Mouse (Mus musculus): ENCODE measurements around the gene Gm10490. TPM values are rescaled to one million over a fixed set of nuclear protein-coding genes. Genes with fewer than 3 reads are reported as not detected.

Gm10490 gene
- polyA plus RNA-seq, 1 experiment from 2014 or later: not detected

DNA sequence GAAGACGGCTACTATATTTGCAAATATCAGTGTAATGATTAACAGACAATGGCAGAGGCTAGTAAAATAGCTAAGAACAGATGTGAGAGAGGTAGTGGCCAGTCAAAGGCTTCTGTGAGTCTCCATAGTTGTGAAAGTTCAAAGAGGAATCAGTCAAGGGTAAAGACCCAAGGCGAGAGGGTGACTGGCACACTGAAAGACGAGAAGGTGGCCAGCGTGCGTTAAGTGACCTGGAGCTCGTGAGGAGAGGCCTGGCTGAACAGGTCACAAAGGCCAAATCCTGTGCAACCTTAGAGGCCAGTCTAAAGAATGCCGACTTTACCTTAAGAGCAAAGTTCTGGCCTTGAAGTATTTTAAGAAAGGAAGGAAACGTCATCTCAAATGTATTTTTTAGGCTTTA, 36.3 kb downstream of the Gm10490 start:
- H3K9me3 ChIP-seq (ENCODE audit: control insufficient read depth, low read length): no peaks in the 10 kb centered on the region
- H3K27ac ChIP-seq (ENCODE audit: low read depth, low read length): no peak overlapping the region
- no peak overlapping the region for H3K4me3 ChIP-seq (ENCODE audit: low read length)
- no peak overlapping the region for H3K9ac ChIP-seq (ENCODE audit: low read depth, low read length)
- H3K36me3 ChIP-seq (ENCODE audit: control insufficient read depth, insufficient read depth, low read length): no peaks in the 10 kb centered on the region; the same call in 1 of the 2 replicates
- H3K4me2 ChIP-seq (replicated peaks; ENCODE audit: low read depth, low read length): no peak overlapping the region
- WGBS: 54% methylated on average over 8 of the region's 8 CpGs
- no peak for ATAC-seq (ENCODE audit: low FRiP score, low TSS enrichment)
- no peaks in the 10 kb centered on the region for H3K27me3 ChIP-seq (ENCODE audit: control insufficient read depth, insufficient read depth, low read length)
- no peaks in the 10 kb centered on the region for H3K4me1 ChIP-seq (ENCODE audit: control insufficient read depth, insufficient read depth, low read length)

GRCm38 (mm10) chrX:7947108-7947899, 38.0 kb downstream of the Gm10490 start, which contains the start of gene Hdac6:
Hdac6 (minus strand) TSS chrX:7947889.
- H3K4me3 ChIP-seq (ENCODE audit: low read length): peak within 1 kb of the TSS; percentile 49
- 32% methylated on average over 35 of the region's 37 CpGs for WGBS
- H3K27ac ChIP-seq (ENCODE audit: low read depth, low read length): peak within 1 kb of the TSS; percentile 2; the same call in 1 of the 2 replicates

DNA sequence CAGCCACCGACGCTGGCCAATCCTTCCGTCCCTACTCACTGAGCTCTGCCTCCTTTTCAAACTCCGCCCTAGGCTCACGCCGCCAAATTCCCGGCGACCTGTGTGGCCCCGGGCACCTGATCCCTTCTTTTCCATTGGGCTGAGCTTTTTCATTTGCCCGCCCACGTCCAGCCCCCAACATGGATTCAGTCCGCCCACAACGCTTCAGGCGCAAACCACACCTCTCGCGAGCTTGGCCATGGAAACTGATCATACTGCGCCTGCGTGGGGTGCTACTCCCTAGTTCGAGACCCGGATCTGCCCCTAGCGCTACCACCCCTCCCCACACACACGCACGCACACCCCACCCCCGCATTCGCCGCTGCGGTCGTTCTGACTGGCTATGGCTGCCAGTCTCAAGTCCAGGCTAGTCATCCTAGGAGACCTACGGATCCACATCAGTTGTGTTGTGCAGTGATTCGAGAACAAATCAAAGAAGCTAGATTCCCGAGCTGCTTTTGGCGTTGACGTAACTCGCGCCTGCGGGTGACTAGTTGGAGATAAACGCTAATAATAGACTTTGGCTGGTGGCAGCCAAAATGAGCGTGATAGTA, 38.7 kb downstream of the Gm10490 start:
- 19% methylated on average over 38 of the region's 38 CpGs for WGBS
- ATAC-seq (ENCODE audit: low FRiP score, low TSS enrichment): peak; percentile 98
- Histone ChIP-seq H3K27ac (ENCODE audit: low read depth, low read length) (no peak overlapping the region), H3K4me2 (replicated peaks; ENCODE audit: low read depth, low read length) (peak overlapping the region; percentile 47), H3K4me3 (ENCODE audit: low read length) (peak overlapping the region; percentile 49), H3K36me3 (ENCODE audit: control insufficient read depth, insufficient read depth, low read length) (no peaks in the 10 kb centered on the region), H3K9ac (ENCODE audit: low read depth, low read length) (peak overlapping the region; percentile 58), H3K27me3 (ENCODE audit: control insufficient read depth, insufficient read depth, low read length) (no peaks in the 10 kb centered on the region), H3K4me1 (ENCODE audit: control insufficient read depth, insufficient read depth, low read length) (no peaks in the 10 kb centered on the region), H3K9me3 (ENCODE audit: control insufficient read depth, low read length) (no peaks in the 10 kb centered on the region)

More at GRCm38 (mm10) chrX:7947108-7947899, 38.0 kb downstream of the Gm10490 start, which contains the start of gene Hdac6:
- peak within 1 kb of the TSS; percentile 47 for H3K4me2 ChIP-seq (replicated peaks; ENCODE audit: low read depth, low read length)
- no peaks in the 10 kb centered on the region for H3K27me3 ChIP-seq (ENCODE audit: control insufficient read depth, insufficient read depth, low read length)
- no peaks in the 10 kb centered on the region for H3K9me3 ChIP-seq (ENCODE audit: control insufficient read depth, low read length)
- H3K9ac ChIP-seq (ENCODE audit: low read depth, low read length): peak within 1 kb of the TSS; percentile 58
- no peaks in the 10 kb centered on the region for H3K4me1 ChIP-seq (ENCODE audit: control insufficient read depth, insufficient read depth, low read length)
- ATAC-seq (ENCODE audit: low FRiP score, low TSS enrichment): peak; percentile 53
- no peaks in the 10 kb centered on the region for H3K36me3 ChIP-seq (ENCODE audit: control insufficient read depth, insufficient read depth, low read length)

- Histone ChIP-seq H3K27ac (ENCODE audit: low read depth, low read length) (no peak overlapping the region), H3K9me3 (ENCODE audit: control insufficient read depth, low read length) (no peaks in the 10 kb centered on the region), H3K36me3 (ENCODE audit: control insufficient read depth, insufficient read depth, low read length) (no peaks in the 10 kb centered on the region), H3K4me1 (ENCODE audit: control insufficient read depth, insufficient read depth, low read length) (no peaks in the 10 kb centered on the region), H3K9ac (ENCODE audit: low read depth, low read length) (no peak overlapping the region), H3K27me3 (ENCODE audit: control insufficient read depth, insufficient read depth, low read length) (no peaks in the 10 kb centered on the region), H3K4me3 (ENCODE audit: low read length) (no peak overlapping the region), H3K4me2 (replicated peaks; ENCODE audit: low read depth, low read length) (no peak overlapping the region)
- ATAC-seq (ENCODE audit: low FRiP score, low TSS enrichment): no peak
- WGBS: 94% methylated on average over 7 of the region's 7 CpGs
Measured at GRCm38 (mm10) chrX:7950091-7950490, 40.7 kb downstream of the Gm10490 start.

DNA sequence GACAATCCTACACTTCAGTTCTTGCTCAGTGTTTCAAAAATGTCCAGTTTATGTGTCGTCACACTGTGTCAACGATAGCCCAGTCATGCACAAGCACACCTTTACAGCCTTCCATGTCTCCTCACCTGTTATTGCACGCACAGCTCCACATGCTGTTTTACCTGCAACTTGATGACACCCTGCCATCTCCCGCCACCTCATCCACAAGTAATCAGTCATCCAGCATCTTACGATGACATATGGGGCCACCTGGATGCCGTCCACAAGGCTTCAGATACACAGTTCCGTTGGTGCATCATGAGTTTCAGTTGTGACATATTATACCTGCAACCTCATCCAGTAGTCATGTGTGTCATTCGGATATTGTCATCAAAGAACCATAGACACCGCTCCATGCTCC, 49.5 kb downstream of the Gm10490 start:
- H3K27ac ChIP-seq (ENCODE audit: low read depth, low read length): no peak overlapping the region
- H3K4me2 ChIP-seq (replicated peaks; ENCODE audit: low read depth, low read length): no peak overlapping the region
- H3K4me3 ChIP-seq (ENCODE audit: low read length): no peak overlapping the region
- H3K4me1 ChIP-seq (ENCODE audit: control insufficient read depth, insufficient read depth, low read length): no peaks in the 10 kb centered on the region
- ATAC-seq (ENCODE audit: low FRiP score, low TSS enrichment): no peak
- no peaks in the 10 kb centered on the region for H3K36me3 ChIP-seq (ENCODE audit: control insufficient read depth, insufficient read depth, low read length)
- H3K9ac ChIP-seq (ENCODE audit: low read depth, low read length): no peak overlapping the region
- WGBS: 89% methylated on average over 9 of the region's 9 CpGs
- H3K9me3 ChIP-seq (ENCODE audit: control insufficient read depth, low read length): no peaks in the 10 kb centered on the region
- H3K27me3 ChIP-seq (ENCODE audit: control insufficient read depth, insufficient read depth, low read length): no peaks in the 10 kb centered on the region

Other genes starting within 250 kb of the Gm10490 start
- 188 and 190 TPM in 2 replicates for gene Plp2, start 238.2 kb upstream of the Gm10490 start, polyA plus RNA-seq (2014; fragmentation: Nextera tagmentation; extraction: Ambion mirVana)
- 0.28 and 0.29 TPM in 2 replicates for gene Magix, start 228.3 kb upstream of the Gm10490 start, polyA plus RNA-seq (2014; fragmentation: Nextera tagmentation; extraction: Ambion mirVana)
- 21.3 and 47.4 TPM in 2 replicates for gene Gpkow, start 212.4 kb upstream of the Gm10490 start, polyA plus RNA-seq (2014; fragmentation: Nextera tagmentation; extraction: Ambion mirVana)
- gene Wdr45, start 195.2 kb upstream of the Gm10490 start, polyA plus RNA-seq (2014; fragmentation: Nextera tagmentation; extraction: Ambion mirVana): 26.0 and 34.0 TPM in 2 replicates
- 0.23 TPM in 1 of 2 replicates, not detected in the other for gene Gm45208, start 187.3 kb upstream of the Gm10490 start, polyA plus RNA-seq (2014; fragmentation: Nextera tagmentation; extraction: Ambion mirVana)
- 74.5 and 80.1 TPM in 2 replicates for gene Praf2, start 181.1 kb upstream of the Gm10490 start, polyA plus RNA-seq (2014; fragmentation: Nextera tagmentation; extraction: Ambion mirVana)
- gene Ccdc120, start 158.6 kb upstream of the Gm10490 start, polyA plus RNA-seq (2014; fragmentation: Nextera tagmentation; extraction: Ambion mirVana): 15.6 and 21.5 TPM in 2 replicates
- 19.7 and 25.6 TPM in 2 replicates for gene Tfe3, start 147.0 kb upstream of the Gm10490 start, polyA plus RNA-seq (2014; fragmentation: Nextera tagmentation; extraction: Ambion mirVana)
- gene Gripap1, start 119.8 kb upstream of the Gm10490 start, polyA plus RNA-seq (2014; fragmentation: Nextera tagmentation; extraction: Ambion mirVana): 34.5 and 35.8 TPM in 2 replicates
- gene Kcnd1, start 87.3 kb upstream of the Gm10490 start, polyA plus RNA-seq (2014; fragmentation: Nextera tagmentation; extraction: Ambion mirVana): 1.7 and 2.6 TPM in 2 replicates
- gene Otud5, start 68.2 kb upstream of the Gm10490 start, polyA plus RNA-seq (2014; fragmentation: Nextera tagmentation; extraction: Ambion mirVana): 29.6 and 29.8 TPM in 2 replicates
- 6.7 and 8.1 TPM in 2 replicates for gene Pim2, start 31.3 kb upstream of the Gm10490 start, polyA plus RNA-seq (2014; fragmentation: Nextera tagmentation; extraction: Ambion mirVana)
- 12.6 and 14.1 TPM in 2 replicates for gene Slc35a2, start 25.5 kb upstream of the Gm10490 start, polyA plus RNA-seq (2014; fragmentation: Nextera tagmentation; extraction: Ambion mirVana)
- gene Pqbp1, start 10.3 kb upstream of the Gm10490 start, polyA plus RNA-seq (2014; fragmentation: Nextera tagmentation; extraction: Ambion mirVana): 102 and 113 TPM in 2 replicates
- 173 and 218 TPM in 2 replicates for gene Timm17b, start 10.2 kb upstream of the Gm10490 start, polyA plus RNA-seq (2014; fragmentation: Nextera tagmentation; extraction: Ambion mirVana)
- not detected in 2 replicates for gene Gm10491, start 1.7 kb upstream of the Gm10490 start, polyA plus RNA-seq (2014; fragmentation: Nextera tagmentation; extraction: Ambion mirVana)
- gene Pcsk1n, start 10.3 kb downstream of the Gm10490 start, polyA plus RNA-seq (2014; fragmentation: Nextera tagmentation; extraction: Ambion mirVana): 0.09 and 0.14 TPM in 2 replicates
- not detected in 2 replicates for gene Eras, start 19.1 kb downstream of the Gm10490 start, polyA plus RNA-seq (2014; fragmentation: Nextera tagmentation; extraction: Ambion mirVana)
- 28.7 and 51.3 TPM in 2 replicates for gene Hdac6, start 38.3 kb downstream of the Gm10490 start, polyA plus RNA-seq (2014; fragmentation: Nextera tagmentation; extraction: Ambion mirVana)
- 0.49 and 0.53 TPM in 2 replicates for gene Gata1, start 68.5 kb downstream of the Gm10490 start, polyA plus RNA-seq (2014; fragmentation: Nextera tagmentation; extraction: Ambion mirVana)
- gene Glod5, start 109.0 kb downstream of the Gm10490 start, polyA plus RNA-seq (2014; fragmentation: Nextera tagmentation; extraction: Ambion mirVana): not detected in 2 replicates
- gene Suv39h1, start 165.2 kb downstream of the Gm10490 start, polyA plus RNA-seq (2014; fragmentation: Nextera tagmentation; extraction: Ambion mirVana): 52.0 and 79.3 TPM in 2 replicates
- gene Was, start 181.0 kb downstream of the Gm10490 start, polyA plus RNA-seq (2014; fragmentation: Nextera tagmentation; extraction: Ambion mirVana): 0.27 and 0.51 TPM in 2 replicates
- 19.3 and 21.3 TPM in 2 replicates for gene Wdr13, start 223.3 kb downstream of the Gm10490 start, polyA plus RNA-seq (2014; fragmentation: Nextera tagmentation; extraction: Ambion mirVana)
- 606 and 668 TPM in 2 replicates for gene Rbm3, start 236.3 kb downstream of the Gm10490 start, polyA plus RNA-seq (2014; fragmentation: Nextera tagmentation; extraction: Ambion mirVana)